Mouse (Mus musculus) induced T-regulatory cell, adult 2 months (primary cell): ENCODE data around the gene Slc22a23.
"Not testable (repeated sequence)": the region's sequence is repeated elsewhere in the genome, so short reads cannot be mapped to it uniquely, and the experiment has no call there.

Experiments
- DNase-seq: peaks from one replicate; pipeline ENCODE4 v3.0.0-alpha.2; 2012; ENCODE audit warnings: low read depth

Gene Slc22a23

GRCm38 (mm10) chr13:34345128-34346085, at the start of gene Slc22a23:
Gene Slc22a23 (minus strand): TSS chr13:34345182.
- peak; percentile 31 for DNase-seq

- not testable (repeated sequence) for DNase-seq
Observed at GRCm38 (mm10) chr13:34394305-34394704, 49.3 kb upstream of the Slc22a23 start.

- no peak for DNase-seq
Observed at GRCm38 (mm10) chr13:34392376-34392775, 47.4 kb upstream of the Slc22a23 start.

- DNase-seq, result no peak
Observed at GRCm38 (mm10) chr13:34388219-34388618, 43.2 kb upstream of the Slc22a23 start.

GRCm38 (mm10) chr13:34383416-34383815, 38.4 kb upstream of the Slc22a23 start:
- DNase-seq, result no peak

- no peak for DNase-seq
Observed at GRCm38 (mm10) chr13:34378926-34379325, 33.9 kb upstream of the Slc22a23 start.

GRCm38 (mm10) chr13:34375145-34375544, 30.2 kb upstream of the Slc22a23 start:
- no peak for DNase-seq

- DNase-seq, result no peak
Observed at GRCm38 (mm10) chr13:34372870-34373478, 28.0 kb upstream of the Slc22a23 start.

GRCm38 (mm10) chr13:34371951-34372869, 27.2 kb upstream of the Slc22a23 start:
- no peak for DNase-seq

- DNase-seq, result no peak
Observed at GRCm38 (mm10) chr13:34370281-34370825, 25.4 kb upstream of the Slc22a23 start.

GRCm38 (mm10) chr13:34365226-34365625, 20.2 kb upstream of the Slc22a23 start:
- DNase-seq, result no peak

- no peak for DNase-seq
Observed at GRCm38 (mm10) chr13:34355656-34356055, 10.7 kb upstream of the Slc22a23 start.

GRCm38 (mm10) chr13:34354830-34355624, 10.0 kb upstream of the Slc22a23 start:
- DNase-seq, result no peak

GRCm38 (mm10) chr13:34353241-34353640, 8.3 kb upstream of the Slc22a23 start:
- no peak for DNase-seq

- DNase-seq, result no peak
Observed at GRCm38 (mm10) chr13:34351437-34351836, 6.5 kb upstream of the Slc22a23 start.

- no peak for DNase-seq
Observed at GRCm38 (mm10) chr13:34347960-34348889, 3.2 kb upstream of the Slc22a23 start.

- DNase-seq, result no peak
Observed at GRCm38 (mm10) chr13:34346748-34347147, 1.8 kb upstream of the Slc22a23 start.

- DNase-seq, result no peak
Observed at GRCm38 (mm10) chr13:34346238-34346637, 1.3 kb upstream of the Slc22a23 start.

- DNase-seq, result no peak
Observed at GRCm38 (mm10) chr13:34344376-34345127, 430 bp downstream of the Slc22a23 start.
